Mouse (Mus musculus) CD8-positive naive resting alpha-beta T cell, adult 2 months (primary cell): Measurements from ENCODE around the gene Fam129c.

Experiments
- DNase-seq, 2 experiments: peaks; one replicate each; pipeline ENCODE4 v3.0.0; 2022; ENCODE audit warnings: low read depth in 2 of 2, low spot score in 2 of 2

The Fam129c gene

GRCm38 (mm10) chr8:71602666-71603334 is 5.4 kb downstream of the Fam129c start:
- DNase-seq = no peak

GRCm38 (mm10) chr8:71604021-71604420 is 6.6 kb downstream of the Fam129c start:
- no peak for DNase-seq

GRCm38 (mm10) chr8:71610822-71611651 is 13.6 kb downstream of the Fam129c start, which contains the start of gene Colgalt1:
TSS of gene Colgalt1 (plus strand) at chr8:71610998.
- peak; percentile 97 to 99 for DNase-seq

GRCm38 (mm10) chr8:71612141-71612540 is 14.7 kb downstream of the Fam129c start:
- no peak for DNase-seq

- DNase-seq = no peak
Measured at GRCm38 (mm10) chr8:71613418-71613817, 16.0 kb downstream of the Fam129c start.

- DNase-seq = no peak
Measured at GRCm38 (mm10) chr8:71619786-71620185, 22.3 kb downstream of the Fam129c start.

- no peak for DNase-seq
Measured at GRCm38 (mm10) chr8:71625088-71625487, 27.6 kb downstream of the Fam129c start.

- no peak for DNase-seq
Measured at GRCm38 (mm10) chr8:71626753-71627152, 29.3 kb downstream of the Fam129c start.

GRCm38 (mm10) chr8:71627265-71628099 is 30.0 kb downstream of the Fam129c start:
- DNase-seq = no peak

- no peak for DNase-seq
Measured at GRCm38 (mm10) chr8:71628396-71629095, 31.1 kb downstream of the Fam129c start.

GRCm38 (mm10) chr8:71629096-71629697 is 31.7 kb downstream of the Fam129c start:
- DNase-seq = peak; percentile 79 to 85

GRCm38 (mm10) chr8:71629781-71630212 is 32.3 kb downstream of the Fam129c start:
- DNase-seq = no peak

GRCm38 (mm10) chr8:71630761-71631160 is 33.3 kb downstream of the Fam129c start:
- no peak for DNase-seq

- DNase-seq = no peak
Measured at GRCm38 (mm10) chr8:71631897-71632296, 34.4 kb downstream of the Fam129c start.

- peak; percentile 63 to 65 for DNase-seq
Measured at GRCm38 (mm10) chr8:71633164-71633563, 35.7 kb downstream of the Fam129c start.

- peak; percentile 29 to 54 for DNase-seq
Measured at GRCm38 (mm10) chr8:71633981-71634667, 36.7 kb downstream of the Fam129c start.

- no peak for DNase-seq
Measured at GRCm38 (mm10) chr8:71637149-71638095, 40.0 kb downstream of the Fam129c start.

- DNase-seq = no peak
Measured at GRCm38 (mm10) chr8:71638321-71638720, 40.9 kb downstream of the Fam129c start.

- DNase-seq = no peak
Measured at GRCm38 (mm10) chr8:71639318-71639717, 41.9 kb downstream of the Fam129c start.
